Mouse (Mus musculus) layer of hippocampus, postnatal 36 days (tissue): Measurements from ENCODE around the gene Slc39a11. TPM values are rescaled to one million over a fixed set of nuclear protein-coding genes. Genes with fewer than 3 reads are reported as not detected.

Experiments used
- DNase-seq, 2 experiments: peaks; one replicate each; pipeline ENCODE4 v3.0.0; 2022
- total RNA-seq, 2 experiments: library from RNA; stranded (reverse); gene quantifications; 2 replicates each; pipeline ENCODE4 v1.2.3; 2021

Slc39a11 gene
- total RNA-seq, 2 experiments from 2014 or later = 19.8 to 20.8 TPM

DNA sequence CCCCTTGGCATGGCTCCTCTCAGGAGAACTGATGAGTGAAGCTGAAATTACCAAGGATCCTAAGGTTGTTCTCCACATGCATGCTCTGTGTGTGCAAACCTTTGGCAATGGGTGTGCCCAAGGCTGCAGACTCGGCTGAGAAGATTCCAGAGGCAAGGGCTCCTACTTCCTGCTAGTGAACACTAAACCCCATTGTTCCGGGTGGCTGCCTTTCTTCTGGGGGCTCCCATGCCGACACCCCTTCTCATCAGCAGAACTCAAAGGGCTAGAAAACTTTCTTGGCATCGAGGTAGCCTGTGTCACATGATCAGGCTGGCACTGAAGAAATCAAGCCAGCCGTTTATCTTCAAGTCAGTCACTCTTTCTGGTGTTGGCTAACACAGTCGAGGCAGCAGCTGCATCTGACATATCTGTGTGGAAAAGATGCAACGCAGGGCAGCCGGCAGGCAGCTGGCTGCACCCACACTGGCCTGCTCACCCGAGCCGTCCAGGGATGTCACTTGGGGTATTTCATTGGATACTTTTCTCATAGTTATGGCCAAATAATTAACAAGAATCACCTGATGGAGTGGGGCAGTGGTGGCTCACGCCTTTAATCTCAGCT, 145.3 kb downstream of the Slc39a11 start:
- DNase-seq = no peak

DNA sequence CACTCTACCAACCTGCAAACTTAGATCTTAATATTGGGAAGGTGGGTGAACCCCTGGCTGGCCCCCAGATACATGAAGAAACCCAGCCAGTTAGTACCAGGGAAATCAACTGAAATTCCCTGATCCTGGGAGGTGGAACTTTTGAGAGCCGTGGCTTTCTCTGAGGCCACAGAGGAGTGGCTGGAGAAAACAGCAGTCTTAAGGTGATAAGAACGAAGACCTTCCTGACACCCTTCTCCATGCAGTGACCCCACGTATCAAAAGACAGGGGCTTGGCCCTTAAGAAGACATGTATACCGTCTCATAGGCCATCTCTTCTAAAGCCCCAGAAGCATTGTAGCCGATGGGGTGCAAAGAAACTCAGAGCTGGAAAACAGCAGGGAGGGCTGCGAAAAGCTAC, 146.9 kb downstream of the Slc39a11 start:
- DNase-seq = no peak

DNA sequence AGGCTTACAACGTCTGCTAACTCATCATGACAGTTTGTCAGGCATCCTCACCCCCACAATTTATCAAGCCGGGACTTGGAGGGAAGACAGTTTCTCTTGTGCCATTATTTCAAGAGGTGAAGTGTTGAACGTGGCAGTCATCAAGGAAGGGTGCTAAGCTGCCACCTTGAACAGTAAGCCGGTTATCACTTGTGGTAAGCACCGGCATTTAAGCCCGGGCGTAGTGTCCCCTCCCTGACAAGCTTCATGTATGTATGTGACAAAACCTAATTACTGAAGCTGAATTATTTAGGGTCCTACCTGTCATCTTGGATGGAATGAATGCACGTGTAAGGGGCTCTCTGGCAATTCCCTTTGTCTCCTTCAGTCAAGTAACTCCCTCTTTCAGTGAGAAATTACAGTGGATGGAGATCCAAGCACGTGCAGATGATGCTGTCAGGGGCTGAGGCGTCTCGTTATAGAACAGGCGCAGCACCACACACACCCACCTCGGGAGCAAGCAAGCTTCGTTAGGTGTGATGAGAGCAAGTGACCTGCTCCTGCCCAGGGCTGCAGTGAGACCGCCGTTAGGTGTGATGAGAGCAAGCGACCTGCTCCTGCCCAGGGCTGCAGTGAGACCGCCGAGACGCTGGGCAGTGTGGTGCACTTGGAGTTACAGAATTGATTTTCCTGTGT, 149.1 kb downstream of the Slc39a11 start:
- no peak for DNase-seq

DNA sequence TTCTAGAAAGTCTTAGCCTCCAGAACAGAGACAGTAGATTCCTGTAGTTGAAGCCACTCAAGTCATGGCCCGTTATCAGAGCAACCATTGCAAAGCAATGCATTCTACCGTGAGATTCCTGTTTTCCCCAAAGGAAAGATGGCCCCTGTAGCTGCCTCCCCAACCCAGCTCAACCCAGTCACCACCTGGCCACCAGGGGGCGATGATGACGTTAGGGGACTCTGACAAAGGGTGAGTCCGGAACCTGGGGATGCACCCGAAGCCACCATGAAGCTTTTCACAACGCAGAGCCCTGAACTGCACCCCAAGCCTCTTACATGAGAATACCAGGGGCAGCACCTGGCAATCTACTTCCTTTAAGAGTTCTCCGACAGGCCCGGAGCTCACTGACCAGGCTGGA, 151.0 kb downstream of the Slc39a11 start:
- DNase-seq = no peak

DNA sequence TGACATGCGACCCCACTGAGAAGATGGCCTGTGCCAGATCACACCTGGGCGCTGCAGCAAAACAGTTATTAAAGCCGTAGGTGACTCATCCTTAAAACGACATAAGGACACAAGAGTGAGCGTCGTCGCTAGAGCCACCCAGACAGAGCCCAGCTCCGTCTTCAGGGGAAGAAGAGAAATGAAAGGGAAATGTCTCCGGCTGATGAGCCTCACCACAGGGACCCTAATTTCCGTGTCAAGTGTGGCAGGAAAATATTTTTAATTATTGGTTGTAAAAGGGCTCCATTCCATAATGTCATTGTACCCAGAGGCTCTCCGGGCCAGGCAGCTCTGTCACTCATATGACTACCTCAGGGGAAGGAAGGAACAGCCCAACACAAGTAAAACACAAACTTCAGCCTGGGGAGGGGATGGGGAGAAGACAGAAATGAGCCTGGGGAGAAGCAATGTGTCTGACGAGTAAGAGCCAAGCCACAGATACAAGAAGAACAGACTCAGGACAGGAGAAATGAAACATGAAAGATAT, 155.8 kb downstream of the Slc39a11 start:
- no peak for DNase-seq

DNA sequence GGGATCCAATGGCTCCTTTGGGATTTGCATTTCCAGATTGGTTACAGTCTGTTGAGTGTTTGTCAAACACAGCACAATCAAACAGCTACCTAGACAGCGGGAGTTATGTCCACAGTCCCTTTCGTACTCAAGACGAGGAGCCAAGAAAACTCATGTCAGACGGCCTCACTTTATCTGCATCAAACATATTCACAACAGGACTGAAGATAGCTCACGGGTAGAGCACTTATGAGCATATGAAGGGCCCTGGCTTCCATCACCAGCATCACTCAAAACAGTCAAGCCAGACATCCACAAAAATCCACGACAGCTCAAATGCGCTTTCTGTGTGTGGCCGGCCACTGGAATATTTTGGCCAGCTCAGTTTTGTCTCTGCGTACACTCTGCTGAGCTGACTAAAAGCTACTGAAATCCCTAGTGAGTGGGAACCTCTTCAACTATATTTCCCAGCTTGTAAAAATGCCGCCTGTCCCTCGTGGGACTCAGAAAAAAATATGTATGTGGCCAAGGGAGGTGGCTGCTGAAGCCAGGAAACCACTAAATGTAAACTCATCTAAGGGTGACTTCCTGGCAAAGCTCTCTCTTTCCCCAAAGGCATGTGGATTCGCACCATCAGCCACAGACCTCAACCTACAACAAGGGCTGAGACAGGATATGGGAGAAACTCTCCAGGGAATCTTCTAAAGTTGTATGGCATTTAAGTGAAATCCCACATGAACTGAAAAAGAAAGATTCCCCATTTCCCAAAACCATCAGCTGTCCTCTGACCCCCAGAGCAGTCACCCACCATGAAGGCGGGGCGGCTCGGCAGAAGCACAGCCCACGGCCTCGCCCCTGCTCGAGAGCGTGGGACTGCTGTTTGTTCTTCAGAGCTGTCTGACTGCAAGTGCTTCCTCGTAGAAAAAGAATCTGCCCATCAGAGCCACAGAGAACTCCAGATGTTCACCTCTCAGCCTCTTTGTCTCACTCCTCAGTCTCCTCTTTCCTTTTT, 159.1 kb downstream of the Slc39a11 start:
- no peak for DNase-seq

DNA sequence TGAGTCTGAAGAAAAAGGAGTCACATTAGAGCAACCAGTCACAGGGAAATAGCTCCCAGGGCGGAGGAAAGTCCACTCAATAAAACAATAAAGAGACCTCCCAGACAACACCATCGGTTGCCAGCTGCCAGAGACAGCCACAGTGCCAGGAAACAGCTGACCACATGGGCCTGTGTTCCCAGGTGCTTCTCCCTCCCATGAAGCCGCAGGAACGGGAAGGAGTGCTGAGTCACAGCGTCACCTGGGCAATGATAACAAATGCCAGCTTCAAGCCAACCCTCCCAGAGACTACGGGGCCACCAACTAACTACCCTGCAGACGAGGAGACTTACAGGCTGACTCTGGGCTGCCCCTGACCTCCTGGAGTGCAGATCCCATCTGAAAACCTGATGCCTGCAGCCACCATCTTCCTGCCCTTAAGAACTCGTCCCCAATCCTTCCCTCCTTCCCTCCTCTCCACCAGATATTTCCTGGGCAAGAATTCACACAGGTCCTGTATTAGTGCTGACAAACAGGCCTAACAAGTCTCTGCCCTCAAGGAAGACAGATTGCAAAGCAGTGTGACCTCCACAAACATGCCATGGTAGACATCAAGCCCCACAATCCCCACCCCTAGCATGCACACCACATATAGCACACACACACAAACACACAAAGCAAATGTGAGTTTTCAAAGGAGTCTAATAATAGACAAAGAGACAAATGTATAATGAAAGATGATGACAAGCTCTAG, 162.1 kb downstream of the Slc39a11 start:
- DNase-seq = no peak

DNA sequence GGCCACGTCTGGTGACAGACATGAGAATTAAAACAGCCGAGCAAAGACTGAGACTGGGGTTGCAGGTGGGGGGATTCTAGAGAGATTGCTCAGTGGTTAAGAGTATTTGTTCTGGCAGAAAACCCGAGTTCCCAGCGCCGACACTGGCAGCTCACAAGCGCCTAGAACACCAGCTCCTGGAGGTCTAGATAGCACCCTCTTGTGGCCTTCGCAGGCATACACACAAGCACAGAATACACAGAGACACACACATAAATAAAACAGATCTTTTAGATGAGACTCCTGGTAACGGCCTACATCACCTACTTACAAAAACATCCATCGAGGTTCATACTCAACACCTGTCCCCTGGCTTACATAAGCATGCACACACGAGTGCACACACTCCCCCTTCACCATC, 165.8 kb downstream of the Slc39a11 start:
- no peak for DNase-seq

DNA sequence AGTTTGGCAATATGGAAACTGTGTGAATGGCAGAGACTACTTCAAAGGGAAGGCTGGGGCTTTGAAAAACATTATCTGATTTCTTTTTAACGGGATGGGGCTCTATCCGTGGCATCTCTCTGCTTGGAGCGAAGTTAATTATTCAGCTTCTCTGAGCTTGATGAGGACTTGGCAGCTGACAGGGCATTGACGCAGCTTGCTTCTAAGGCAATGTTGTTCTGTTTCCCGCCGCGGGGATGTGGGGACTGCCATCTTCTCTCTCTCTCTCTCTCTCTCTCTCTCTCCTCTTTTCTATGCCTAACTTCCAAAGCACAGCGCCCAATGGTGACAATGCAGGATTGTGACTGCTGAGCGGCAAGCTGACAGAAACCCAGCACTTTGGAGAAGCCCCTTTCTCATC, 172.3 kb downstream of the Slc39a11 start:
- DNase-seq = no peak

DNA sequence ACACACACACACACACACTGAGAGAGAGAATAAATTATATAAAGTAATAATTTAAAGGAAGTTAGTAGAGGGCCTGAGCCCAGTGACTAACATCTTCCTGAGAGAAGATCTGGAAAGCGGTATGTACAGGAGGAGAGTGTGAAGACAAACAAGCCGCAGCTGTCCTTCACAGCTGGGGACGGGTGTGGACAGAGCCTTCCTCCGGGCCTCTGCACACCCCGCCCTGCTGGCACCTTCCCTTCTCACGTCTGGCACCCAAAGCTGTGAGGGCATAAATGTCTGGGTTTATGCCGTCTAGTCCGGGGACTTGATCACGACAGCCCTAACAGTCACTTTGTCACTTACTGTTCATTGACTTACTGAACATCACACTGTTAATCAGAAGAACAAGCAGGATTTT, 173.2 kb downstream of the Slc39a11 start:
- DNase-seq = no peak

DNA sequence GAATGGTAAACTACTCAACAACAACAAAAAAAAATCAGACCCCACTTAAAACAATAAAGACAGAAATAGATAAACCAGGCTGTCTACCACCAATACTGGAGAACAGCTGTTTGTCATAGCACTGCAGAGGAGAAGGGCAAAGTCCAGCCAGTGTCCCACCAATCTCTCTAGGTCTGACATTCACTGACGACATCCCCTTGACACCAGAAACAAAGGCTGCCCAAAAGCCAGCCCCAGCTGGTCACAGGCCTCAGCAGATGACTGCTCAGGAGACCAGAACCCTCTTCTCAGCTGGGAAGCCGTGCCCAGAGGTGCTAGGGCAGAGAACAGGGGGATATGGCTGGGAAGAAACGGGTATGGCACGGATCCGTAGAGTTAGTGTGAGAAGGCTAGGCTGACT, 174.4 kb downstream of the Slc39a11 start:
- no peak for DNase-seq

DNA sequence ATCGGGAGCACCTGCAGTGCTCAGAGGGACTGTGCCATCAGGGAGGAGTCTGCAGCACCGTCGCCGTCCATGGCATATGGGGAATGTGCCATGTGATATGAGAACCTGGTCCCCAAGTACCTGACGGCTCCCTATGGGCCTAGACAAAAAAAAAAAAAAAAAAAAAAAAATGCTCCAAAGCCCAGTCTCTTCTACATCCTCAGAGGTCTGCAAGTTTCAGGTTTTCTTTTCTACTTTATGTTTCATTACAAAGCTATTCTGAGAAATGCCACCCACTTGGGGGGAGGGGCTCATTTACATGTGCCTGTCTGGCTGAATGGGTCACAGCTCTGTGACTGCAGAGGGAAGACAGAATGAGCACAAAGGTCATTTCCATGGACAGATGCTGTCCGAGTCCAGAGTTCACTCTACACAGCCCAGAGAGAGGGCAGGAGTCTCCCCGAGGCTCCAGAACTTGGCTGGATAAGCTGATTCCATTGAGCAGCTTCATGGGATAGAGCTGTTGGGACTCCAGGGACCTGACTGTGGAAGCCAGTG, 175.8 kb downstream of the Slc39a11 start:
- no peak for DNase-seq

DNA sequence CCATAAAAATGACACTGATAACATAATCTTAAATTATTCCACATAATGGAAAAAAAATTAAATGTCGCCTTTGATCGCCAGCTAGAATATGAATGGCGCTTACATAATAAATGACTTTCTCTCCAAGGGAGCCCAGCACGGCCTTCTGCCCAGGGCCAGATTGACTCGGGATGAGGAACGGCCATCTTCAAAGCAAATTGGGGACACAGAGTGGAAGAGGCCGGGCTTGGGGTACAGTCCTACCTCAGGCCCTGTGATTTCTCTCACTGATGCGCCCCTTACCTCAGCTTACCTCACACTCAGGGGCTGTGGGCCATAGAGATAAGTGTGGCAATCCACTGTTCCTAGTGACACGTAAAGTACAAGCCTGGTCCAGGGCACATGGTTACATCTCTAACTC, 177.9 kb downstream of the Slc39a11 start:
- DNase-seq = no peak

DNA sequence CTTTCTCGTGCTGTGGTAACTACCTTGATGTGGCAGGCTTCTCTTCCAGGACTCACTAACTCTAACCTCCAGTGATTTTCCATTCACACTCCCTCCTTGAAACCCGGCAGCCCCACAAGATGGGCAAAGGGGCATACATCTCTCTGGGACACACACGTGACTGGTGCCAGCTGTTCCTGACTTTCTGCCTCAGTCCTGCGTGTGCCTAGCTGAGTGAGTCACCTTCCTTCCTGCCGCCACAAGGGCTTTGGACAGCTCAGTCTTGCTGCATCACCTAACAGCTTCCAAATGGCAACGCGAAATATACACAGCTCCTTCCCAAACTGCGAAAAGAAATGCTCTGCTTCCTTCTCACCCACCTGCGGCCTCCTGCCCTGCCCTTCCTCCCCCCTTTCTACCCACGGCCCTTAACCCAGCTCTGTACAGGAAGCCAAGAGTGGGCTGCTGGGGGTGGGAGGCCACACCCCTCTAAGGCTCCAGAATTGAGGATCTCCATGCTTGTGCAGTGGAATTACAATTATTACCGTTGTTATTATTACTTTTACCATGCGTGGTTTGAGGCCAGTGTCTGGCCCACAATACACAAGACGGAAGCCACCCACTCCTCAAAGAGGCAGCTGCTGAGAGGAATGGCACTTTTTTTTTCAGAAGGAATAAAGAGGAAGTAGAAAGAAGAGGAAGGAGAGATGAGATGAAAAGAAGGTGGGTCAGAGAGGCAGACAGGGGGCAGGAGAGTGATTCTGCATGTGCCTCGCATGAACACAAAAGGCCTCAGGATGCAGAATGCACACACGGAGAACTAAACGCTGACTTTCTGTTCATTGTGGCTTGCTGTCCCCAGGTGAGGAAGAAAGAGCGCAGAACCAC, 179.7 kb downstream of the Slc39a11 start:
- no peak for DNase-seq

DNA sequence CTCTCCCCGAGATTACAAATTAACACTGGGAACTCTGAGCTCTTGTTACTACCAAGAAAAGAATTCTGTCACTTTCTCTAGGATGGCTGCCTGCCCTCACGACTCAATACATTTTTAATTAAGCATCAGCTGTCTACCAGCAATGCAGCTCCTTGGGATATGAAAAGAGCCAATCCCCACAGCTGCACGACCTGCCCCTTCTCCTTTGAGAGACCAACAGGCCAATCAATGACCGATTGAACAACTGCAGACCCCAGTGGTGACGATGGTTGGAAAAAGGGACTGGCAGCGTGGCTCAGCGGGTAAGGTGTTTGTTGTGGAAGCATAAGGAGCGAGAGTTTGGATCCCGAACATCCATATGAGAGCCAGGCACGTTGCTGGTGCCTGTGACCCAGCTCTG, 181.9 kb downstream of the Slc39a11 start:
- no peak for DNase-seq

DNA sequence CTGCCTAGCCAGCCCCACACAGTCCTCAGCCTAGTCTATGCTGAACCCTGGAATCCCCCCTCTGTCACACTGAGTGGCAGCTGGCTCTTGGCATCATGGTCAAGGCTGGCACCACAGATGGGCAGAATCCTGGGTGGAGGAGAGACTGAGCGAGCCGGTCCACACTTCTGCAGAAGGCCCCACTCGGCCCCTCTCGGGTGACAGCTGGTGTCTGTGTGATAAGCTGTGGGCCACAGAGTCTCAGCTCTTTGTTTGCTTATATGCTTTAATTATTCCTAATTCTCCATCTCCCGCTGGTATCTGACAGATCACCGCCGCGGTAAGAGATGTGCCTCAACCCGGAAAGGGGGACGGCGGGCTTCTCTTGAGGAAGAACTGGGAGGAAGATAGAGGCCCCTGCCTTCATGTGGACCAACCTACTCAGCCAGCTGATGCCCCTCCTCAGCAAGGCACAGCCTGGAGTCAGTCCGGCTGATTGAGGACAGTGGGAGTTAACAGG, 182.5 kb downstream of the Slc39a11 start:
- no peak for DNase-seq

DNA sequence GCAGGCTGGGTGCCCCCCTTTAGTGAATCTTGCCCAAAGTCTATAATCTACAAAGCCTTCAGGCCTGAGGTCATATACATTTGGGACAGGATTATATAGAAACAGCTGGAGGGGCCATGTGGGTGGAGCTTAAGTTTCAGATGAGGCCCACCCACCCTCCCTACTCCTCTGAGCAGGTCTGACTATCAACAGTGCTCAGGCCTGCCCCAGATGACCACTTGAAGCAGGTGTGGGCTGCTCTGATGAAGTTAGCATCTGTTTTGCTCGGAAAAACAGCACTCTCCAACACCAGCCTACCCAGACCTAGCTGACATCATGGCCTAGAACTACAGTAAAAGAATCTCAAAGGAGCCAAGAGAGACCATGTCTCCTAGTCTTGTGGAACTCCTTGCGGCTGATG, 189.8 kb downstream of the Slc39a11 start:
- DNase-seq = no peak

DNA sequence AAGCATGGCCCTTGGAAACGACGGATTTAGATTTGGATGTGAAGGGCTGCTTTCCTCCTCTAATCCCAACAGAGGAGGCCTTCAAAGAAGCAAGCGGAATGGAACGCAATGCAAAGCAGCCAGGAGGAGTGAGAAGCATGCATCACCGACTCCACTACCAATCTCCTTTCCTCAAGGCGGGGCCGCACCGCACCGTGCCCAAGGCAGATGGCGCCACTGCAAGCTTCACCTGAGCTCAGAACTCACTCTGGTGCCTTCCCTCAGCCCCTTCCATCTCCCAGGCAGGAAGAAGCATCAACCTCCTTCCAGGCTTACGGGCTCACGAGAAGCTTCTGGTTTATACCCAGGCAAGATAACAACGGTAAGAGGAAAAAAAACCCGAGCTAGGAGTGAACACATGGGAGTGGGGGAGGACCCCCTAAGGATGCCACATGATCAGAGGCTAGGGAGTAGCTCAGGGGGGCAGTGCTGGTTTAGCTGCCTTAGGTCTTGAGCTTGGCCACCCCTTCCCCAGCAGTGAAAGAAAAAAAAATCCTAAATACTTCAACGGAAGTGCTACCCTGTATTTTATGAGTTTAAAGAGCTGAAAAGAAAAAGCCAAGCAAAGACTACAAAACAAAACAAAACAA, 191.2 kb downstream of the Slc39a11 start:
- DNase-seq = no peak

DNA sequence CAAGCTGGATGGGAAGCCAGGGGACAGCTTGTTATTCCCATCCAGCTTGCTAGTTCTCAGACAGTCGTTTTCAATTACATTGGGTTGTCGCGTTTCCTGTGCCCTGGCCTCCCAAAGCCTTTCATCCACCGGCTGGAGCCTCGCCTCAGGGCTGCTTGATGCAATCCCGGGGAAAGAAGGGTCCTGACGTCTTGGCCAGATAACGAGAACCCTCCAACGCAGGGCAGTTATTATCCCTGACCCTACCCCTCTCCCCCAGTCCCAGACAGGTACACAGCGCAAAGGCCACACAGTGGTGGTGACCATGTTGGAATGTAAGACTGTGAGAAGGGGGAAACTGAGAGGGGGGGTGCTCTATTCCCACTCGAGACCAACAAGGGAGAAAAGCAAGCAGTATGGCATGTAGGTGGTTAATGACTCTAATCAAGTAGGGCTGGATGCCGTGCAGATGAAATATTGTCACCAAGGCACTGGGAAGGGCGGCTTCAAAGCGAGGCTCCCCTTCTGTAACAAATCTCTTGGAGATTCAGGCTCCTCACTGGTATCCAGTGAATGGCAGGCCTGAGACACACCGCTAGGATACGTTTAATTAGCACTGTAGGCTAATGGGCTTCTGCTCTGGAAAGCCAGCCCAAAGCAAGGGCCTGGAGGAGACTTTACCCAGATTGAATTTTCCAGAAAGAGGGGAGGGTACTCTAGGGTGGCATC, 196.9 kb downstream of the Slc39a11 start:
- no peak for DNase-seq

DNA sequence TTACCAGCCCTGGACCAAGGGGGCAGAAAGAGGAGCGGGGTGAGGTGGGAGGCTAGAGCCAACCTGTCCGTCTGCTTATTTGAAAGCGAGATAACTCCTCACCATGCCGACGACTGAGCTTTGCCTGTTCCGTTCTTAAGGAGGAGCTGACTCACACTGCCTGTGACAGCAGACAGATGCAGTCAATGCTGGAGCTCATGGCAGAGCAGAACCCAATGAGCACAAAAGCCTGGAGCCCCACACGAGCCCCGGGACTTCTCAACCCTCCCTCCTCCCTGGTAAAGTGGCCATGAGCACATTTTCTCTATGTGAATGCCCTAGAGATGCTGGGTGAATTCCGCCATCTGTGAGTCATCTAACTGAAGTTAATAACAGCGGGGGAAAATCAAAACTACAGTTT, 198.6 kb downstream of the Slc39a11 start:
- no peak for DNase-seq
